Mouse (Mus musculus) spleen, adult 18-20 months (tissue): ENCODE data around the gene Tomm40.

Source experiments
- DNase-seq, 2 experiments: peaks; one replicate each; pipeline ENCODE4 v3.0.0; 2022; ENCODE audit warnings: mixed read lengths in 2 of 2

Tomm40 gene

DNA sequence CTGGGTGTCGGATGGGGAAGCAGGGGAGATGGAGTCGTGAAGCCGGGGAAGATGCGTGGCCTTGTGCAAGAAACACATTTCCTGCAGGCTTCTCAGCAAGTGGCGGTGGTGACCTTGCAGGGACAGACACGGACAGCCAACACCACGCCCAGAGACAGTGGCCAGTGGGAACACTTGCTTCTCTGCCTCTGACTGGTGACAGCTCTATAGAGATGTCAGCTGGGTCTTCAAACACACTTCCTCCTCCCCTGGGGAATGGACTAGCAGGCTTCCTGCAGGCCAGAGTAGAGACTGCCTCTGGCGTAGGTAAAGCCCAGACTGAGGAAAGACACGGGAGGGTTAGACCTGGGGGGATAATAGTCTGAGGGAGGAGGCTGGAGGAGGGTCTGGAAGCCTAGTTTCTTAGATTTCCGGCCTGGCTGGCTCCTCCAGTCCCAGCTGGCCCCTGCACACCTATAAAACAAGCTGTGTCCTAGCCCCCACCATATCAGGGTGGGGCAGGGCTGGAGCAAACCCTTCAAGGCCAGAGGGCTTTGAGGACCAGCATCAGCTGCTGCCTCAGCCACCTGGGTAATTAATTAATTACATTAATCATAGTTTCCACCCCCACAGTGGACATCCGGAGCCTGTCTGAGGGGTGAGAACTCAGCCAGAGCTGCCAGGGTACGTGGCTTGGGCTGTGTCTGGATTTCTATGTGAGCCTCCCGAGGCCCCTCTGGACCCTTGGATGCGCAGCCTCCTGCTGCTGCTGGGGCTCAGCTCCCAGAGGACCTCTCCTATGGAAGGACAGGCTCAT lies 29.6 kb upstream of the Tomm40 start:
- no peak for DNase-seq

DNA sequence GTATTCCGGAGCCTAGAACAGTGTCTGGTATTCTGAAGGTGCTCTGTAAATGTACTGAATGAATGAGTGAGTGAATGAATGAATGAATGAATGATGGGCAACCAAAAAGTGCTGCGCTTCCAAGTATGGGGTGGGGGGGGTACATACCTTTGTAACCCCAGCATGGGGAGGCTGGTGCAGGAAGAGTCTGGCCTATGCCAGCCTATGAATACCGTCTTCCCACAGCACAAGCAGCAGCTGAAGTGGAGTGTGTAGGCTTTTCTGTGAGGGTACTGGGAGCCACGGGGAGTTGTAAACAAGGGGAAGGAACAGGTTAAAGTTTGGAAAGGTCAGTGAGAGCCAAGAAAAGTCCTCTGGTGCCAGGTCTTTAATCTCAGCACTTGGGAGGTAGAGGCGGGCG lies 28.6 kb upstream of the Tomm40 start:
- DNase-seq, result no peak

DNA sequence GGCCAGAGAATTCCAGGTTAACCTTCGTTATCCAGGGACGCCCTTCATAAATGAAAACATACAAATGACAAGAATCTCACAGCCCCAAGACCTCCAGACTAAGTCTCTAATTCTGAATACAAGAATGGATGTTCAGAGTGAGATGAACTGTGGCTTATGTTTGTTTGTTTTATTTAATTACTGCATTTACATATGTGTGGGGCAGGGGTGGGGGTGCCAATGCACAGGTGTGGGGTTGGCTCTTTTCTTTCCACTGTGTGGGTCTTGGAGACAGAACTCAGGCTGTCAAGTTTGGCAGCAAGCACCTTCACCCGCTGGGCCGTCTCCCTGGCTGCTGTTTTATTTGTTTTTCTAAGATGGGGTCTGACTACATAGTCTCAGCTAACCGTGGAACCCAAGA lies 27.2 kb upstream of the Tomm40 start:
- DNase-seq, result no peak

DNA sequence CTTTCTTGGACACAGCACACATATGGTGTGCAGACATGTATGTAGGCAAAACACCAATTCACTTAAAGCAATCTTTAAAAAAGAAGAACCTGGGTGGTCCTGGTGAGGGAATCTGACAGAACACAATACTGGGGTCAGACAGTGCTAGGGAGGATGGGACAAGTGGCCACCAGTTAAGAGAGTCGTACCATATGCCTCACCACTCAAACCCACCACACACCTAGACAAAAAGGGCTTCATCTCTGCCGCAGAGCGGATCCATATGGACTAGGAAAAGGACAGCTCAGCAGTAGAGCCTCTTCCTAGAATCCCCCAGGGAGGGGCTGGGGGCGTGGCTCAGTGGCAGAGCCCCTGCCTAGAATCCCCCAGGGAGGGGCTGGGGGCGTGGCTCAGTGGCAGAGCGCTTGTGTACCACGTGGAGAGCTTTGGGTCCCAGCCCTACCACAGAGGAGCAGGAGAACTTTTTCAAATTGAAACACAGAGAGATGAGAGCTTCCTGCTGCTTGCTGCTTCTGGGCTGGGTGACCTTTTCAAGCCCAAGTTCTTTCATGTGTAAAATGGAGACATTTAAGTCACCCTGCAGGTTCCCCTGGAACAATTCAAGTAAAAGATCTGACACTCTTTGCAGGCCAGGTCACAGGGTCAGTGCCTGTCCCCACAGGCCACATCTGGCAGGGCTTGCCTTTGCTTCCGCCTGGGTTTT lies 26.2 kb upstream of the Tomm40 start:
- no peak for DNase-seq

DNA sequence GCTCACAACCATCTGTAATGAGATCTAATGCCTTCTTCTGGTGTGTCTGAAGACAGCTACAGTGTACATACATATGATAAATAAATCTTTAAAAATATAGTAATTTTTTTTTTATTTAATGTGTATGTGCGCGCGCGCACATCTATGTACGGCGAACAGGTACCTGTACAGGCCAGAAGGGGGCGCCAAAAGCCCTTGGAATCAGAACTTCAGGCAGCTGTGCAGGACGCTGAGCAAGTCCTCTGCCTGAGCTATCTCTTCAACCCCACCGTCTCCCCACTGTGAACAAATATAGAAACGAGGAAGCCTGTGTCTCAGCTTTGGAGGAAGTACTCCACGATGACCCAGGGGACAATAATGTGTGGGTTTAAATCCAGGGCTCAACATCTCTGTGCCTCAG lies 25.0 kb upstream of the Tomm40 start:
- no peak for DNase-seq

DNA sequence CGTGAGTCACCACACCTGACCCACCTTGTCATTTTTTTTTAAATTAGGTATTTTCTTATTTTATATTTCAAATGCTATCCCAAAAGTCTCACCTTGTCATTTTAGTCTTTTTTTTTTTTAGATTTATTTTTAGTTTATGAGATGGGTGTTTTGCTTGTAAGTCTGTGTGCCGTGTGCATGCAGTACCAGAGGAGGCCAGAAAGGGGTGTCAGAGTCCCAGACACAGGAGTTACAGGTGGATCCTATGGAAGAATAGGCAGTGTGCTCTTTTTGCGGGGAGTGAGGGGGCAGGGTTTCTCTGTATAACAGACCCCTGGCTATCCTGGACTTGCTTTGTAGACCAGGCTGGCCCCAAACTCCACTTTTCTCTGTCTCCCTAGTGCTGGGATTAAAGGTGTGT lies 23.5 kb upstream of the Tomm40 start:
- no peak for DNase-seq

DNA sequence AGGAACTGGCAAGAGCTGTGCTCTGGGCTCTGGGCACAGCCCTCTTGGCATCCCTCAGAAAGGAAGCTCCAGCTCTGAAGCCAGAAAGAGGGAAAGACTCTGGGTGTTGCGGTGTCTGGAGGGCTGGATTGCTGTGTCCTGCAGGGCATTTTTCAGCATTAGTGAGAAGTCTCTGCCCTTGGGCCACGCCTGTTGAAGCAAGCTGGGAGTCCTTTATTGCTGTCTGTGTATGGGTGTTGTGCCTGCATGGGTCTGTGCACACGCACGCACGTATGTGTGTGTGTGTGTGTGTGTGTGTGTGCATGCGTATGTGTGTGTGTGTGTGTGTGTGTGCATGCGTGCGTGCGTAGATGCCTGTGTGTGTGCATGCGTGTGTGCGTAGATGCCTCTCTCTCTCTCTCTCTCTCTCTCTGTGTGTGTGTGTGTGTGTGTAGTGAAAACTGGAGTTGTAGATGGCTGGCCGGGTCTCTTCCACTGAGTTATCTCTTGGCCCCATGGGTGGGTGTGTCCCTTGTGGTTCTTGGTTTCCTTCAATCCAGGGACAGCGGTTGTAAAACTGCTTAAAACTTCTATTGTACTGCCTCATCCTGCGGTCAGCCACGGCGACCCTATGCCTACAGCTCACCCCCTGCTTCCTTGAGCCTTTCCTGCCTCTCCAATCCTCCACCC lies 21.3 kb upstream of the Tomm40 start:
- no peak for DNase-seq

DNA sequence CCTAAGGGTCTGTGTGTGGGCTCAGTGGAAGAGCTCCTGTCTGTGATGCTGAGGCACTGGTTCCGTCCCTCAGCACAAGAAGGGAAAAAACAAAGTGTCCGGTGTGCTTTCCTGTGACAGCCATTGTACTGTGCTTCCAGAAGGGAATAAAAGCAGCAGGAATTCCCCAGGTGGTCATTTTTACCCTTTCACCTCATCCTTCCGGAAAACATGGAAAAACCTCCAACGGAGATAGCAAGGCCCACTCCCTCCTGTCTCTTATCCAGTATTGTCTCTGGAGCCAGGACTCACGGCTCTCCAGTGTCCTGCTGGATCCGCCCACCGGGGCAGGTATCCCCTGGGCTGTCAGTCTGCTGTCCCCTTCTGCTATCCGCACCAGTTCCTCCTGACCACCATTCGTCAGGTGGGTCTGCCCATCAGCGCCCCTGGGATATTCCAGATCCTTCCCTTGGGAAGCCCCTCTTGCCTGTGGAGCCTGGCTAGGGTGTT lies 19.0 kb upstream of the Tomm40 start:
- DNase-seq, result no peak

DNA sequence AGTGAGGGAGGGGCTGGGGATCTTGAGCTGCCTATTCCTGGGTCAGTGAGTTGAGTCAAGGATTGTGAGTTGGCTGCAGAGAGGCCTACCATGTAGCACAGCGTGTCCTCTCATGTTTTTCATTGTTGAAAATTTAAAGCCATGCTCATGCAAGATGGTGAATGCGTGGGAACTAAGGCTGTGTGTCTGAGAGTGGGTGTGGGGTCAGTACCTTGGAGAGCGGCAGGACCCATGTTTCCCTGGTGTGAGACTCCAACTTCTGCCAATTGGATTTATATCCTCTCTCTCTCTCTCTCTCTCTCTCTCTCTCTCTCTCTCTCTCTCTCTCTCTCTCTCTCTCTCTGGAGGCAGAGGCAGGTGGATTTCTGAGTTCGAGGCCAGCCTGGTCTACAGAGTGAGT lies 11.3 kb upstream of the Tomm40 start:
- no peak for DNase-seq

DNA sequence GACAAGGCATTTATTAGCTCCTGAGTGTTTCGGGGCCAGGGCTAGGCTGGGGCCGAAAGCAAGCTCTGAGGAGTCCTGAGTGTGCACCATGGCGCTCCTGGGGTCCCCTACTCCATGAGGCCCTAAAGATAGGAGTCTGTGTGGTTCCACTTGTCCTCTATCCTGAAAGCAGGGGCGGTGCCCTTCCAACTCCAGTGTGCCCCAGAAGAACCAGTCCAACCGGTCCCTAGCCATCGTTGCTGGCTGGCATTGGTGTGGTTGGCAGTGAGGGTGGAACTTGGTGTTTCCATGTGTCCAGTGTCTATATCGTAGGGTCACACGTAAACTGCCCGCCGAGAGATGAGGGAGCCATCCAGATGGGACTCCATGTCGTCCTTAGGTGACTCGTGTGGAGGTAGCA lies 8.9 kb upstream of the Tomm40 start:
- DNase-seq, result no peak

DNA sequence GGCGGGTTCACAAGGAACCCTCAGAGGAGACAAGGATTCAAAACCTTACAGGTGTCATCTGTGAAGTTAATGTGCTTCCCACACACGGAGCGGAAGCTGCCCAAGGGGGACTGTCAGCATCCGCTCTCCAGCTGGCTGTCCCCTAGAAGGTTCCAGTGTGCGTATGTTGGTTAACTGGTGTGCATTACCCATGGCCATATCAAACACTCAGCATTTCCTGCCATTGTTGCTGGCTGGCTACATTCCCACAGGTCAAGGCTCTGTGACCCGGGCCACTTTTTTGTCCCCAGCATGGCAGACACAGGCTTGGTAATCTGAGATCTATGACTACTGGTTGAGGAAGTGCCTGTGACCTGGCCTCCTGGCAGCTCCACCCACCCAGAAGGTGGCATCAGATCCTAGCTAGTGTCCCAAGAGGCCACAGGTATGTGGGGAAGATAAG lies 7.5 kb upstream of the Tomm40 start:
- DNase-seq, result no peak

DNA sequence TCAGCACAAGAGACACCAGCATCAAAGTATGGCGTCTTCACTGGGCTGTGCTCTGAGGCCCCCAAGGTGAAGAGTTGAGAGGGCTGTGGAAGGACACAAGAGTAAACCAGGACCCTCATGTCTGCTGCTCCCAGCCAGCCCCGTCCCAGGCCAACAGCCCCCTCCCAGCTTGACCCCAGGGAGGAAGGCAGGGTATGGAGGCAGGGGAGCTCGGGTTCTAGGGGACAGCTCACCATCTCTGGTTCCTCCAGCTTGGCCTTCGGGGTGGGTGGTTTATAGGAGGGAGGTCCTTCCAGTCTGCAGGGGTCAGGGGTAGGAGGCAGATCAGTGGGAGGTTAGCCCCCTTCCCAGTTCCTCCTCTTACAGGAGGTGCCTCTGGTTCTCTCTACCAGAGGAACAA lies 4.0 kb upstream of the Tomm40 start:
- no peak for DNase-seq

DNA sequence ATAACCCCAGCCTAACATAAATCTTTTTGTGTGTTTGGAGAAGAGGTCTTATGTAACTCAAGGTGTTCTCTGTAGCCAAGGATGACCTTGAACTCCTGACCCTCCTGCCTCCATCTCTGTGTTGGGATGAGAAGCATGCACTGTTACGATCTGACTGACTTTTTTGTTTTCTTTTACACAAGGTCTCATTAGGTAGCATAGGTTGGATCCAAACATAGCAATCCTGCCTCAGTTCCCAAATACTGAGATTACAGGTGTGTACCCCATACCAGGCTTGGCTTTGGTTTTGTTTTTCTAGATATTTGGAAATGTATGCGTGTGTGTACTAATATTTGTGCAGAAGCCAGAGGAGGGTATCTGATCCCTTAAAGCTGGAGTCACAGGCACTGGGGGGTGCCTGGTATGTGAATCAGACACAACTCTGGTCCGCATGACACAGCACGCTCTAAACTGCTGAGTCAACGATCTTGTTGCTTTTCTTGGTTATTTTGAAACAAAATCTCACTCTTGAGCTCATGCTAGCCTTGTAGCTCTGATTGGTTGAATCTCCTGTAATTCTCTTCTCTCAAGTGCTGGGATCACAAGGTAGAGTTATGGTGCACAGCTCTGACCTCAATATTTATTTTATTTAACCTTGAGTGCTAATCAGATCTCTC lies 3.2 kb upstream of the Tomm40 start:
- no peak for DNase-seq

DNA sequence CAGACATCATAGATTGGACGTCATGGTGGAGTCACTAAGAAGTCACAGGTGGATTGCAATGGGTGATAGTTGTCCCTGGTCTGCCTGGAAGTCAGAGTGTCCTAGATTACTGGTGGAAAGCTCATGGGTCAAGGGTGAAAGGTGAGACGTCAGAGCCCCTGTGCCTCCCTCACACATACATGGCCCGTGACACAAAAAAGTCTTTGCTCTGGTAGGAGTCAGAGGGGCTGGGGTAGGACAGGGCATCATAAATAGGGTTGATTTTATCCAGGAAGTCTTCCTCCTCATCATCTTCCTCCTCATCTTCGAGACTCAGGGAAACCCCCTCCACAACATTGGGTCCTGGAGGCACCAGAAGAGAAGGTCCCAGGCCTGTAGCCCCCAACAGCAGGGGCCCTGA lies 2.1 kb upstream of the Tomm40 start:
- no peak for DNase-seq

DNA sequence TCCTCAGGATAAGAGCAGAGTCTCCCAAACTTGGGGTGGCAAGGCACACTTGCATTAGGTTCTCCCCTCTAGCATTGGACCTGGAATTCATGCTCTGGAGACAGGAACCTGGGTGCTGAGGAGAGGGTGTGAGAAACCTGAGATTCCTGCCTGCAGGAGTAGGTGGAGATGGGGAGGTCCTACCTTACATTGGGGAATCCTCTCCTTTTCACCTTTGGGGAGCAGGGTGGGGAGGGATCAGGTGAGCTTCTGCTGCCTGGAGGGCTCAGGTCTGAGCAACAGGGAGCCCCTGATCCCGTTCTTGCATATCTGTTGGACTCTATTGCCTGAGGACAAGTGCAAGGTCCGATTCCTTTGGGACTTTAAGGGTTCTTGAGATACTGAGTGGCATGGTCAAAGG lies 1.6 kb upstream of the Tomm40 start:
- no peak for DNase-seq

DNA sequence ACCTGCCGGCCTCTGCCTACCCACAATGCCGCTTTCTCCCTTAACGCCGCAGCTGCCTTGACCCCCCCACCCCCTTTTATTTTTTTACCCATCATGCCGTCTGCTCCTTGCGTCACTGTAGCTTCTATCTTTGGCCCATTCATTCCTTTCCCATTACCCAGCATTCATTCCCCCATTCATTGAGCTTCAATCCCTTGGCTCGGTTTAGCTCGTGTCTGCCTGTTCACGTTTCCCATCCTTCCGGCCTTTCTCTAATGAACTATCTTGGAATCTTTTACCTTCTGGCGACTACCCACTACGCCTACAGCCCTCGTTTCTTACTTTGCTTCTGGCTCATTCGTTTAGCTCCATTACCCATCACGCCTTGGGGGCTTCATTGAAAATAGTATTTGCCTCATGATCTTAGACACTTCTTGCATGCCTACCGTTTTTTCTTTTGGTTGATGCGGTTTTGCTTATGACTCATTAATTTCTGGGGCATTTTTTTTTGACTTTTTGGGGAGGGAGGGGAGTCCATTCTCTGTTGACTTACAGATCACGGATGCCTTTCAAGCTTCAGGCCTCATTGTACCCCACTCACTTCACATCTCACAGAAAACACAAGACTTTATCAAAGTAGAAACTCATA lies 931 bp upstream of the Tomm40 start:
- DNase-seq, result no peak

DNA sequence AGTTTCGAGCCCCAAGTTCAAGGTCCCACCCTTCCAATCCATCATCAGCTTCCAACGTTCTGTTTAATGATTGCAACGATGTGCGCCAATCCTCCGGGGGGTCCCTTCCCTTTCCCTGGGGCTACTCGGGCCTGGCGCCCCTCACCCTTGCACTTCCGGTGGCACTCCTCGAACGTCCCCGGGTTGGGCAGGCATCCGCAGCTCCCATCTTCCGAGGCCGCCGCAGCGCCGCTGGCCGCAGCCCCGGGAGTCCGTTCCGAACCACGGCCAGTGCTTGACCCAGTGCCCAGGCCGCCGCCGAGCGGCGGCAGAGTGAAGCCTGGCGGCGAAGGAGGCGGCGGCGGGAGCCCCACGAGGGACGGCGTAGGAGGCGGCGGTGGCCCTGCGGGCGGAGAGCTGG lies 402 bp downstream of the Tomm40 start:
- no peak for DNase-seq

DNA sequence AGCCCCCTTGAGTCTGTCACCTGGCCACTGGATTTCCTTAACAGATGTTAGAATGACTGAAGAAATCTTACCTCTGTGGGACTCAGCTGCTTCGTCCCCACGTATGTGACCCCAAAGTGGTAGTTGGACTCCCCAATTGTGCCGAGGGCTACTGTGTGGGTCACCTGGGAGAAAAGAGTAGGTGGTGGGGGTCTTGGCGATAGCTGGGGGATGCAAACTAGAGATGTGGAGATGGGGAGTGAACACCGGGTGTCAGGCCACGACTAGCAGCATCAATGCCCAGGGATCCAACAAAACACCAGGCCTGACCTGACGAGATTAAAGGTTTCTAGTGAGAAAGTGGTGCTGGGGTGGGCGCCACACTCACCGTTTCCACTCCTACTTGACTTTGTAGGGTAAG lies 1.6 kb downstream of the Tomm40 start:
- no peak for DNase-seq

DNA sequence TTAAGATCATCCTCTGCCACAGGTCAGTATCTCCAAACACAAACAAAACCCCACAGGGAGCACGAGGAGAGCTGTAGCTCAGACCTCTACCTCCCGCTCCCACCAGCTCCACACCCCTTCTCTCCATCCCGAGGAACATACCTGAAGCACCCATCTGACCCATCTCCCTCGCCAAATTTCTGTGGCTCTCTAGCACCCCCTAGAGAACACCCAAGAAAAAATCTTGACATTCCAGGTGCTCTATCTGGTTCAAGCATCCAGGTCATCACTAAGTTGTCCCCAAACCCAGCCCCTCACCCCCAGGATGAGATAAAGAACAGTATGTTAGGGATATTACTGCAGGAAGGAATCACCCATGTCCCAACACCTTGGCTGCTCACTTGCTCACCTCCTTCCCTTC lies 2.0 kb downstream of the Tomm40 start:
- peak in 1 of 2 experiments; percentile 34 for DNase-seq

DNA sequence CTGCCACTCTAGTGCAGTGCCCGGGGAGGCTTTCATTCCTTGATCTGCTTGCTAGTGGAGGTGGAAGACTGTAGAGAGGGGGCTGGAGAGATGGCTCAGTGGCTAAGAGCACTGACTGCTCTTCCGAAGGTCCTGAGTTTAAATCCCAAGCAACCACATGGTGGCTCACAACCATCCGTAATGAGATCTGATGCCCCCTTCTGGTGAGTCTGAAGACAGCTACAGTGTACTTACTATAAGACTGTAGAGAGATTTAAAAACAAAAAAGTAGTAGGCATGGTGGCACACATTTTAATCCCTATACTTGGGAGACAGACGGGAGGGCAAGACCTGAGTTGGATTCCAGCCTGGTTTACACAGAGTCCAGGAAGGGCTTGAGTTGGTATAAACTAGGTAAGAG lies 2.8 kb downstream of the Tomm40 start:
- no peak for DNase-seq

DNA sequence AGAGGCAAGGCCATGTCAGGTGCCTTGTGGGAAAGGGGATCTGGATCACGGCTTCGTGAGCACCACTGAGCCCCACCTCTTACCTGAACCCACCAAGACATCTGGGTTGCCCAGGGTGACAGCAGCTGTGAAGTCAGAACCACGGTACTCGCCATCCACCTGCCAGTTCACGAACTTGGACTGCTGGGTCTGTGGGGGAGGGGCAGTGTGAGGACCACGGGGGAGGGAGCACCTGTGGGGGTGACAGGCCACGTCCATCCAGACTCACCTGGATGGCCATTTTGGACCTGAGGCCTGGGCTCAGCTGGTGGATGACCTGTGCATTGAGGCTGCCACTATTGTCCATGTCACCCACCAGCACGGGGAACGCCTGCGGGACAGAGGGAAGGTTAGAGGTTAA lies 4.6 kb downstream of the Tomm40 start:
- no peak for DNase-seq

DNA sequence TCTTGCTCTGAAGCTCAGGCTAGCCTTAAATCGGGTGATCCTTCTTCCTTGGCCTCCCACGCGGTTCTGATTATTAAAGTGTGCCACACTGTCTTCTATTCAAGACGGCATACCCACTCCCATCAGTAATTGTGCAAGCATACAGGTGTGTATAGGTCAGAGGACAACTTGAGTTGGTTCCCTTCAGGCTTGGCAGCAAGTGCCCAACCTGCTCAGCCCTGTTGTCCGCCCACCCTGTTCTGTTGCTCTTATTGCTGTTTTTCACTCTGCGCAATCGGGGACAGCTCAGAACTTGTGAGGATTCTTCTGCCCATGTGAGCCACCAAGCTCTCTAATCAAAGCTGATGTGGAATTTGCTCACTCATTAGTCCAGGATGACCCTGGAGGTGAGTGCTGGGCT lies 10.0 kb downstream of the Tomm40 start:
- DNase-seq, result no peak

DNA sequence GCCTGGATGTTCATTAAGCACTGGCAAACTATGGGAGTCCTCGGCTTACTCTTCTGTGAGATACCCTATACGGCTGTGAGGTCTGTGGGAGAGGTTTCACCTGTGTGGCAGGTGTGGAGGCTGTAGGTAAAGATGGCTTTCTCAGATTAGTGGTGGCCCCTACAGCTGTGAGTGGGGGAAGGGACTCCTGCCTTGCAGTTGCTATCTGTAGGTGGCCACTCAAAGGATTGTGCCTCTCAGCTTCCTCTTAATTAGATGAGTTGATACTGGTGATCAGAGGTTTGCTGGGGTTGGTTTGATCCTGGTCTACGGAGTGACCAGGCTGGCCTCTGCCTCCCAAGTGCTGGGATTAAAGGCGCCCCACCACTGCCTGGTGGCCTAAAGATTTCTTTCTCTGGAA lies 10.8 kb downstream of the Tomm40 start:
- no peak for DNase-seq
